In genomic region chr8:119992249-119992648, GRCm38 (mm10) we compare ENCODE assay signal across 9 mouse cellular contexts. TPM values are rescaled to one million over a fixed set of nuclear protein-coding genes. Genes with fewer than 3 reads are reported as not detected.
DNase-seq lines count a peak whose midpoint lies in the region; ATAC-seq and TF ChIP-seq lines count a peak whose summit lies in the region.
"Had no signal": no experiment of that assay in that cellular context is flagged by ENCODE, and none has a peak within 500 bp of the region (broad histone marks: within the 10 kb centered on the region; RNA-seq: fewer than 3 reads in every experiment).

Crispld2 (plus strand) TSS chr8:119992438.

- no peak within 1 kb of the TSS for H3K27ac ChIP-seq in layer of hippocampus, adult 2 months
- no peak within 1 kb of the TSS for H3K27ac ChIP-seq in liver, postnatal 0 days (ENCODE audit: low read depth)

- H3K4me3 ChIP-seq in layer of hippocampus, adult 2 months = peak within 1 kb of the TSS; percentile 48
- H3K4me3 ChIP-seq in liver, postnatal 0 days (ENCODE audit: low read depth, low read length) = peak within 1 kb of the TSS; percentile 37

- peaks cover 26% of the 10 kb centered on the region for H3K27me3 ChIP-seq in liver, postnatal 0 days (ENCODE audit: insufficient read depth, low read length)

- no peaks in the 10 kb centered on the region for H3K4me1 ChIP-seq in liver, postnatal 0 days (ENCODE audit: insufficient read depth)

- WGBS in liver, postnatal 0 days (ENCODE audit: insufficient replicate concordance) = 1% methylated on average over 25 of the region's 25 CpGs

- peak; percentile 44; the same call in 1 of the 2 replicates for ATAC-seq in liver, postnatal 0 days
- peak; percentile 41 for ATAC-seq in neutrophil, adult 5-6 weeks (ENCODE audit: extremely low read depth, insufficient number of reproducible peaks, low FRiP score, poor library complexity, severe bottlenecking)

- H3K9ac ChIP-seq in liver, postnatal 0 days (replicated peaks) = no peak within 1 kb of the TSS

- no peaks in the 10 kb centered on the region for H3K36me3 ChIP-seq in liver, postnatal 0 days (replicated peaks; ENCODE audit: insufficient read depth, low read length)
- H3K36me3 ChIP-seq: G1E had no signal

- H3K9me3 ChIP-seq in liver, postnatal 0 days (ENCODE audit: low read length) = no peaks in the 10 kb centered on the region
- H3K9me3 ChIP-seq: G1E had no signal

- peak; percentile 30 to 34 for DNase-seq in B cell, adult 2 months
- peak; percentile 38 for DNase-seq in c-Kit-positive CD71-positive TER-119-negative erythroid progenitor cells, embryonic 14.5 days (ENCODE audit: low read depth)
- DNase-seq in frontal cortex, adult 2 months (ENCODE audit: extremely low spot score in 1 of 2, low spot score in 1 of 2) = peak; percentile 11 to 59
- peak; percentile 77 to 80 for DNase-seq in heart, postnatal 36 days
- DNase-seq in layer of hippocampus, adult 2 months (ENCODE audit: low spot score in 2 of 2) = peak; percentile 42 to 50
- DNase-seq in liver, postnatal 0 days = peak; percentile 75
- DNase-seq in thymus, postnatal 0 days (ENCODE audit: low spot score) = peak; percentile 89

- H3K4me2 ChIP-seq in liver, postnatal 0 days (ENCODE audit: low read depth, low read length) = peak within 1 kb of the TSS; percentile 44

- peak; percentile 42 for TF ChIP-seq CTCF in layer of hippocampus, adult 2 months (conservative IDR thresholded peaks at IDR 0.05)
- peak; percentile 34; the same call in 1 of the 2 replicates for TF ChIP-seq CTCF in liver, postnatal 0 days (IDR thresholded peaks at IDR 0.05; ENCODE audit: low read depth)

- intact Hi-C loops in heart, postnatal 36 days (cut with DNase I) = loop anchor here (2.0 kb wide), 1 partner anchor 79 kb away; no protein-coding TSS in a partner anchor

- TF ChIP-seq EP300 in liver, postnatal 0 days (IDR thresholded peaks at IDR 0.05; ENCODE audit: low read depth) = no peak

RNA-seq across cellular contexts. Expression of gene Crispld2, which starts in this region (rescaled TPM):
- polyA plus RNA-seq in frontal cortex, adult 2 months (2012; rRNA removed) = 3.4 and 4.0 TPM in 2 replicates
- total RNA-seq in heart, postnatal 36 days (2021) = 10 to 100 TPM; 22.5 to 29.5 TPM
- 1 to 10 TPM; 2.0 to 2.5 TPM for total RNA-seq in layer of hippocampus, adult 2 months (2021)
- 2.1 and 2.5 TPM in 2 replicates for polyA plus RNA-seq in liver, postnatal 0 days (2015; fragmentation: Nextera tagmentation; extraction: Ambion mirVana)
- total RNA-seq in neutrophil, adult 5-6 weeks (2017) = 10.6 and 11.5 TPM in 2 replicates
- 2.4 TPM in 2 replicates for polyA plus RNA-seq in thymus, postnatal 0 days (2015; fragmentation: Nextera tagmentation; extraction: Ambion mirVana)

Comparison
In these comparisons a context has a peak if more than half of its experiments do, and no peak if none do; other contexts are left out.
1. DNase-seq: peak in every context shown above with its lines; median percentile 89 in thymus, postnatal 0 days; 78 in heart, postnatal 36 days; 75 in liver, postnatal 0 days; 46 in layer of hippocampus, adult 2 months; 38 in c-Kit-positive CD71-positive TER-119-negative erythroid progenitor cells, embryonic 14.5 days; 35 in frontal cortex, adult 2 months; 32 in B cell, adult 2 months.